Mouse (Mus musculus) midbrain, embryonic 16.5 days (tissue): ENCODE results near the gene Rsrc1. TPM values are rescaled to one million over a fixed set of nuclear protein-coding genes. Genes with fewer than 3 reads are reported as not detected.

Experiments used
- ATAC-seq: fragments of 200-750 bp; cut with Nextera tagmentation; 2 replicates; pipeline ENCODE4 v1.8.0; 2017; ENCODE audit warnings: moderate TSS enrichment
- H3K27ac ChIP-seq: fragments of 300-500 bp; sonication (generic); 2 replicates; pipeline ENCODE4 v1.5.1; 2014; ENCODE audit warnings: mild to moderate bottlenecking, low read length, mixed read lengths
- H3K27me3 ChIP-seq: fragments of 300-500 bp; sonication (generic); 2 replicates; pipeline ENCODE4 v1.6.1; 2014; ENCODE audit warnings: low read depth, low read length, mixed read lengths; ENCODE audit not compliant: control insufficient read depth, insufficient read depth
- H3K36me3 ChIP-seq: fragments of 300-500 bp; sonication (generic); 2 replicates; pipeline ENCODE4 v1.6.1; 2014; ENCODE audit warnings: mild to moderate bottlenecking, low read length, moderate library complexity, mixed read lengths; ENCODE audit not compliant: control insufficient read depth, insufficient read depth
- H3K4me1 ChIP-seq: fragments of 300-500 bp; sonication (generic); 2 replicates; pipeline ENCODE4 v1.6.1; 2014; ENCODE audit warnings: mild to moderate bottlenecking, low read length, mixed read lengths; ENCODE audit not compliant: control insufficient read depth, insufficient read depth
- H3K4me2 ChIP-seq: fragments of 300-500 bp; sonication (generic); 2 replicates; pipeline ENCODE4 v1.6.1; 2014; ENCODE audit warnings: mild to moderate bottlenecking, low read length, mixed read lengths
- H3K4me3 ChIP-seq: fragments of 300-500 bp; sonication (generic); 2 replicates; pipeline ENCODE4 v1.5.1; 2014; ENCODE audit warnings: low read depth, mild to moderate bottlenecking, low read length, moderate library complexity, mixed read lengths
- H3K9ac ChIP-seq: fragments of 300-500 bp; sonication (generic); 2 replicates; pipeline ENCODE4 v1.6.1; 2014; ENCODE audit warnings: low read depth, low read length, mixed read lengths
- H3K9me3 ChIP-seq: fragments of 300-500 bp; sonication (generic); replicated peaks from 2 replicates; pipeline ENCODE4 v1.6.1; 2014; ENCODE audit warnings: mild to moderate bottlenecking, low read length, mixed read lengths; ENCODE audit not compliant: control insufficient read depth, poor library complexity, severe bottlenecking
- WGBS: fragments of 180-500 bp; shearing (Covaris S2); extraction: QIAGEN DNeasy Blood & Tissue Kit; methylation state at CpG from one replicate; pipeline ENCODE4 v1.1.7; 2014; 5-methylcytosine and 5-hydroxymethylcytosine counted together
- polyA plus RNA-seq: library from polyadenylated mRNA; unstranded; fragments of >200 nt; fragmentation: Nextera tagmentation; extraction: Ambion mirVana; gene quantifications from 2 replicates; pipeline ENCODE4 v1.2.1, GENCODE M21; 2015

Gene Rsrc1
- polyA plus RNA-seq, 1 experiment from 2014 or later: 42.4 TPM

DNA sequence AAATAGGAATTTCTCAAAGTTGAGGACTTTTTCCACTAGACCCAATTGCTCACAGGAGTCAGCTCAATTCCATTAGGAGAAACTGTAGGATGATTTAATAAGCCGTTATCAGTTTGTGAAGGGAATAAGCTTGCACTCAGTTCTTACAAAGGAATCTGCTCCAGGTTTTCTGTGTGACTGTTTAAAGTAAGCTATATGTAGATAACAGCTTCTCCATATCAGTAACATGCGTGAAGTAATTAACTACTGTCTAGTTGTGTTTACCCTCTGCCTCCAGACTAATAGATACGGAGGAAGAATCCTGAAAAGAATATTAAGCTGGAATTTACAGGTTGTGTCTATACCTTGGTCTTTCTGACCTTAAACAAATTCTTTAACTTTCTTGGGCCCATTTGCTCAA lies 299.1 kb downstream of the Rsrc1 start:
- Histone ChIP-seq H3K4me1 (no peaks in the 10 kb centered on the region), H3K27ac (no peak overlapping the region), H3K27me3 (no peaks in the 10 kb centered on the region), H3K9me3 (no peaks in the 10 kb centered on the region), H3K36me3 (no peaks in the 10 kb centered on the region), H3K4me2 (no peak overlapping the region), H3K4me3 (no peak overlapping the region), H3K9ac (no peak overlapping the region)
- whole genome bisulfite sequencing: 77% methylated on average over 3 of the region's 3 CpGs
- ATAC-seq: no peak

DNA sequence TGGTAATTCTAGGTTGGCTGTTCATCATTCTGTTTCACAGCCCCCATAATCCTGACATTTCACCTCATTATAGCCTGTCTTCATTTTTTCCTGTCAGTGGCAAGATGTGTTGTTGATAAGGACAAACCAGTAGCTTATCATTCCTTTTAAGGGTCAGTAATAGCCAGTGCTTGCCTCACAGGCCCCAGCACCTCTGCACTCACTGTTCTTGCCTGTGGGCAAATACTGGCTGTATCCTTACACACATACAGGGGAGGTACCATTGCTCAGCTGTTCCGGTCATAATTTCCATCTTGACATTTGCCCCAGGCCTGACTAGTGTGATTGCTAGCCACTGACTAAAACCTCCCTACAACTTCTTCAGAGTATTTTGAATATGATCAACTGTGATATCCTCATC lies 302.8 kb downstream of the Rsrc1 start:
- peak; percentile 73; the same call in 1 of the 2 replicates for ATAC-seq
- WGBS: 83% methylated on average over 1 of the region's 1 CpGs

DNA sequence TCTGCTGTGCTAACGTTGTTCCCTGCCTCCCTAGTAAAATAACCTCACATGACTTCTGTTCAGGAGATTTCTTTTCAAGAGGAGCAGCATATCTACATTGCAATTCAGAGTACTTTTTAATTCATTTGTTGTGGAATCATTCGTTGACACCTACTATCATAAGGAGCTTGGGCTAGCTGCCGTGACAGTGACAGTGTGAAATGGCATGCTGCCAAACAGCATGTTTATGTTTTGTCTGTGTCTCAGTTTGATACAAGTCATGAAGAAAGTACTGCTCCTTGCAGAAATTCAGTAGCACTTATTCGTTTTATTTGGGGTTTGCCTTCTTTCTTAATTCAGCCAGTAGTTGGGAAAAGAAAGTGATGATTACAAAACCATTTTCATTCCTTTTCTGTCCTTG lies 303.7 kb downstream of the Rsrc1 start:
- no peaks in the 10 kb centered on the region for H3K27me3 ChIP-seq
- no peak overlapping the region for H3K27ac ChIP-seq
- no peak for ATAC-seq
- H3K9me3 ChIP-seq: no peaks in the 10 kb centered on the region
- H3K36me3 ChIP-seq: no peaks in the 10 kb centered on the region
- 58% methylated on average over 4 of the region's 4 CpGs for WGBS
- no peak overlapping the region for H3K4me2 ChIP-seq
- H3K4me1 ChIP-seq: no peaks in the 10 kb centered on the region
- H3K9ac ChIP-seq: no peak overlapping the region
- H3K4me3 ChIP-seq: no peak overlapping the region

More for the DNA sequence above, 302.8 kb downstream of the Rsrc1 start:
- Histone ChIP-seq H3K27ac (no peak overlapping the region), H3K9me3 (no peaks in the 10 kb centered on the region), H3K4me3 (no peak overlapping the region), H3K4me2 (no peak overlapping the region), H3K9ac (no peak overlapping the region), H3K36me3 (no peaks in the 10 kb centered on the region), H3K4me1 (no peaks in the 10 kb centered on the region), H3K27me3 (no peaks in the 10 kb centered on the region)

DNA sequence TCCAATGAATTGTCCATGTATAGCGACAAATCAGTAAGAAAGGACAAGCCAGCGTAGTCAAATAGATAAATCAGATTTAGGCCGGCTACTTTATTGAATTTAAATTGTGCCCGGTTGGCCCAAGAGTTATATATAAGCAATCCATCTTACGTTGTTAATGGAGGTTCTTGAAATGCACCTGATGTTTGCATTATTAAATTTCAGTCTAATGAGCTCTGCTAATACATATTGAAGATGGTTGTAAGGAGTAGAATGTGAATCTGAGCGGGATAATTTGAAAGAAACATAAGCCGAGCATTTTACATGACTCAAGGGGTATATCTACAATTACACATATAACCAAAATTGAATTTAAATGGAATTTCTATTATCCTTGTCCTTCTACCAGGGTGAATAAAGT lies 307.5 kb downstream of the Rsrc1 start:
- H3K9ac ChIP-seq: no peak overlapping the region
- ATAC-seq: no peak
- H3K9me3 ChIP-seq: no peaks in the 10 kb centered on the region
- H3K27ac ChIP-seq: no peak overlapping the region
- no peak overlapping the region for H3K4me2 ChIP-seq
- H3K36me3 ChIP-seq: no peaks in the 10 kb centered on the region
- no peak overlapping the region for H3K4me3 ChIP-seq
- WGBS: 84% methylated on average over 7 of the region's 7 CpGs
- no peaks in the 10 kb centered on the region for H3K4me1 ChIP-seq
- no peaks in the 10 kb centered on the region for H3K27me3 ChIP-seq

DNA sequence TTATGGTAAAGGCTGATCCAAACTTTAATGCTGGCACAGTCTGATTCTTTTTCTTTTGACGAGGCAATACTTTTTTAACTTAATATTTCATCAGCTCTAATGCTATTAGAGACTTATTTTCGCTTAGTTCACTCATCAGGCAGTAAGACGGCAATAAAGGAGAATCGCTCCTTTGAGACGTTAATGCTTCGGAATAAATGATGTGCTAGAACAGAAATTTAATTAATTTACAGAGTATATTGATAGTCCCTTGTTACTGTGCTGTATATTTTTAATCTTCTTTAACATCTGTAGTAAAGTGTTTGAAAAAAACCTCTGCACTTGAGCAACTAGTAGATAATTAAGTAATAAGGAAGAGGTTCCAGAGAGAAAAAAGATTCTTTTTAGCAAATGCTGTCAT lies 308.3 kb downstream of the Rsrc1 start:
- no peaks in the 10 kb centered on the region for H3K36me3 ChIP-seq
- H3K27me3 ChIP-seq: no peaks in the 10 kb centered on the region
- H3K4me2 ChIP-seq: no peak overlapping the region
- H3K4me3 ChIP-seq: no peak overlapping the region
- ATAC-seq: no peak
- no peaks in the 10 kb centered on the region for H3K4me1 ChIP-seq
- 72% methylated on average over 6 of the region's 6 CpGs for WGBS
- no peaks in the 10 kb centered on the region for H3K9me3 ChIP-seq
- no peak overlapping the region for H3K9ac ChIP-seq
- H3K27ac ChIP-seq: no peak overlapping the region

DNA sequence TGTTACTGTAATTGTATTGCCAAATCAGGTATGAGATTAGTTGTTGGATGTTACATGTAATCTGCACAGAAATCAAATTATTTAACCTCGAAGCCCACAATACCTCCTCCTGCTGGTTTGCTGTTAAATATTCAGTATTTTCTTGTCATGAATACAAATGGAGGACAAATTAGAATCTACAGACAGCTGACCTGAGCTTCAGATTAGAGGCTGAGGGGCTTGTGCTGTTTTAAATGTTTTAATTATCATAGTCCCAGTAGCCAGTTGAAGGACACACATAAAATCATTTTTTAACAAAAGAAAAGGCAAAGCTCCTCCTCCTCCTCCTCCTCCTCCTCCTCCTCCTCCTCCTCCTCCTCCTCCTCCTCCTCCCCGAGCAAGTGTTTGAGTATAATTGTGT lies 327.5 kb downstream of the Rsrc1 start:
- no peaks in the 10 kb centered on the region for H3K27me3 ChIP-seq
- H3K4me1 ChIP-seq: peaks cover 2% of the 10 kb centered on the region; the same call in 1 of the 2 replicates
- no peaks in the 10 kb centered on the region for H3K9me3 ChIP-seq
- H3K9ac ChIP-seq: no peak overlapping the region
- H3K36me3 ChIP-seq: no peaks in the 10 kb centered on the region
- no peak for ATAC-seq
- no peak overlapping the region for H3K4me2 ChIP-seq
- no peak overlapping the region for H3K4me3 ChIP-seq
- H3K27ac ChIP-seq: no peak overlapping the region
- 19% methylated on average over 1 of the region's 2 CpGs for WGBS

DNA sequence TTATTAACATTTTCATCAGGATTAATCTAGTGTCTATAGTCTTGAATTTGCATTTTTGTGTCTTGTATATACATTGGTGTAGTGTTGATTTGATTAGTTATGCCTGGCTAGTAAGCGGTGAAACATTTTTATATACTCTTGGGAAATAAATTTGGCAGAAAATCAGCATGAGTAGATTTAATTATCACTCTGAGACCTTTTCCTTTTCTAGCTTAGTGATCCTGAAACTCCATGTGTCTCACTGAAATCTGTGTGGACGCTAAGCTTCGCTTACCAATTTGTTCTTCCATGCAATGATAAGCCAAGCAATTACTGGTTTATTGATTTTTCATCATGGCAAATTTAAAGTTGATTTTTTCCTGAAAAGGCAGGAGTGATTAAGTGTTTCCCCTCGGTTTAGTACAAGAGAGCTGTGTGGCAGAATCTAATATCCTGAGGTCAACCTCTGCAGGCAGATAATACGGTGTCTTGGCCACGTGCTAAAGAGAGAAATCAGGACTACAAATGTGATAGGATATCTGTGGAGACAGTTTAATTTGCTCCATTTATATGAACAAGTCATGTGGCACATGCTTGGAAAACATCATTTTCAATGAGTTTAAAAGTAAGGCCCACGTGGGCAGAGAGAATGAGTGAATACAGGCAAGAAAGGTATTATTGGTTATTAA lies 328.6 kb downstream of the Rsrc1 start:
- Histone ChIP-seq H3K9ac (no peak overlapping the region), H3K27ac (no peak overlapping the region), H3K36me3 (no peaks in the 10 kb centered on the region), H3K9me3 (no peaks in the 10 kb centered on the region), H3K4me3 (no peak overlapping the region), H3K4me2 (no peak overlapping the region), H3K27me3 (no peaks in the 10 kb centered on the region), H3K4me1 (peaks cover 2% of the 10 kb centered on the region; the same call in 1 of the 2 replicates)
- WGBS: 23% methylated on average over 7 of the region's 7 CpGs
- ATAC-seq: 0 out of 2 replicates have a peak, but pooled peaks have one; percentile 28

DNA sequence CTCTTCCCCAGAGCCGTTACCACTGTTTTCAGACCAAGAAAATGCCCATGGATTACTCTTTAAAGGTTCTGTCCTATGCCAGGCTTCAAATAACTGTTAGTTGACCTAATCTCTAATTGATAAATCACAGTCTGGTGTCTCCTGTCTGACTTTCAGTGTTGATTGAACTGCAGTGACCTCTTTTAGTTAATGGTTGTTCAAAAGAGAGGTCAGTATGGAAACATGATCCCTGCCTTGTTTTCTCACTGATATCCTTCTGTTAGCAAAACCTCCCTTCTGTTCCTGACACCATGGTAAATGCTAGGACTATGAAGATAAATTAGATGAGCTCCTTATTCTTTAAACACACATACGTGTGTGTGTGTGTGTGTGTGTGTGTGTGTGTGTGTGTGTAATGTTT lies 330.2 kb downstream of the Rsrc1 start:
- 76% methylated on average over 2 of the region's 2 CpGs for WGBS
- H3K4me1 ChIP-seq: peaks cover 2% of the 10 kb centered on the region; the same call in 1 of the 2 replicates
- no peak overlapping the region for H3K9ac ChIP-seq
- H3K9me3 ChIP-seq: no peaks in the 10 kb centered on the region
- H3K27me3 ChIP-seq: no peaks in the 10 kb centered on the region
- no peak overlapping the region for H3K4me3 ChIP-seq
- no peak for ATAC-seq
- no peaks in the 10 kb centered on the region for H3K36me3 ChIP-seq
- H3K27ac ChIP-seq: no peak overlapping the region
- no peak overlapping the region for H3K4me2 ChIP-seq

DNA sequence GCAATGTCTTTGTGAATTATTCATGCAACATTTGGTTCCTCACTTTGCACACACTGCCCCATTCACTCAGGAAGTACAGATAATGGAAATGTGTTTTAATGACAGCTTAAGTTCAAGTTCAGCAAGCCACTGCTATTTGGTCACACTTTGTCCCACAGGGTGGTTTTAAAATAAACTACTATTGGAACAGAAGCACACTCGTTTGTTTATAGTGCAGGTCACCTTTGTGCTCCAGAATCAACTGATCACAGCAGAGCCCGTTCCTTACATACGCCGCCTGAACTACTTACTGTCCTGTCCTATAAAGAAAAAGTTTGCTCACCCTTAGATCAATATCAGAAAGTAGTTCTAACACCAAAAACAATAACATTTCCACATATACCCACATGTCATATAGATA lies 341.2 kb downstream of the Rsrc1 start:
- no peak overlapping the region for H3K4me2 ChIP-seq
- ATAC-seq: no peak
- 77% methylated on average over 4 of the region's 4 CpGs for WGBS
- no peaks in the 10 kb centered on the region for H3K9me3 ChIP-seq
- no peak overlapping the region for H3K4me3 ChIP-seq
- no peaks in the 10 kb centered on the region for H3K4me1 ChIP-seq
- no peak overlapping the region for H3K9ac ChIP-seq
- H3K27ac ChIP-seq: no peak overlapping the region
- H3K36me3 ChIP-seq: no peaks in the 10 kb centered on the region
- H3K27me3 ChIP-seq: no peaks in the 10 kb centered on the region
